Comparison of ENCODE assay signal across 9 mouse cellular contexts in the genomic region with DNA sequence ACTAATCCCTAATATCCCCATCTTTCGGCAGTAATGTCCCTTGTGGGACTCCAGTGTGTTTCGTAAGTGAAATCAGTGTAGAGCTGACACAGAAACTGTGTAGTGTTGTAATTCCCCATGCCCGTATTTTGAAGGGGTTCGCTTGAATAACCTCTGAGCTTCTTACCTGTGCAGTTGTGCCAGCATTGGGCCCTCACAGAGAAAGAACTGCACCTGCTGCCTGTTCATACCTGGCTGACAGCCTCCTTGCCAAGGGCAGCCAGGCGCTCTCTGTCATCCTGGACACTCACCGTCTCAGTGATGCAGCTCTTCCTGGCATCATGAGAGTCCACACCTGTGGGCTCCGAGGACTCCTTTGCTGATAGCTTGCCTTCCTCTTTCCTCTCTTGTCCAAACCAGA. TPM values are rescaled to one million over a fixed set of nuclear protein-coding genes. Genes with fewer than 3 reads are reported as not detected.
DNase-seq lines count a peak whose midpoint lies in the region; ATAC-seq and TF ChIP-seq lines count a peak whose summit lies in the region.
"Had no signal": no experiment of that assay in that cellular context is flagged by ENCODE, and none has a peak within 500 bp of the region (broad histone marks: within the 10 kb centered on the region; RNA-seq: fewer than 3 reads in every experiment).

No protein-coding gene starts in this region.

- H3ac ChIP-seq in myocyte (ENCODE audit: control insufficient read depth, insufficient read length): no peak overlapping the region

- H3K9ac ChIP-seq in kidney, postnatal 0 days (ENCODE audit: low read depth, low read length): no peak overlapping the region
- peak overlapping the region; percentile 73 for H3K9ac ChIP-seq in hindbrain, postnatal 0 days (replicated peaks; ENCODE audit: low read length)

- WGBS in kidney, postnatal 0 days: 82% methylated on average over 7 of the region's 7 CpGs
- WGBS in hindbrain, postnatal 0 days: 69% methylated on average over 7 of the region's 7 CpGs

- TF ChIP-seq POLR2A in myocyte (IDR thresholded peaks at IDR 0.05; ENCODE audit: insufficient read length, low read depth): no peak

- H3K4me1 ChIP-seq in kidney, postnatal 0 days (replicated peaks; ENCODE audit: insufficient read depth, low read length): no peaks in the 10 kb centered on the region
- H3K4me1 ChIP-seq in hindbrain, postnatal 0 days (ENCODE audit: insufficient read depth, low read length): peaks cover 11% of the 10 kb centered on the region; the same call in 1 of the 2 replicates

- no peaks in the 10 kb centered on the region for H3K9me3 ChIP-seq in kidney, postnatal 0 days (replicated peaks; ENCODE audit: low read length)
- no peaks in the 10 kb centered on the region for H3K9me3 ChIP-seq in hindbrain, postnatal 0 days (ENCODE audit: low read length)

- no peaks in the 10 kb centered on the region for H3K36me3 ChIP-seq in kidney, postnatal 0 days (ENCODE audit: insufficient read depth, low read length)
- H3K36me3 ChIP-seq in hindbrain, postnatal 0 days (ENCODE audit: insufficient read depth, low read length): peaks cover 10% of the 10 kb centered on the region; the same call in 1 of the 2 replicates
- H3K36me3 ChIP-seq in myocyte (ENCODE audit: control insufficient read depth, insufficient read depth): no peaks in the 10 kb centered on the region

- ATAC-seq in kidney, postnatal 0 days (replicated peaks; ENCODE audit: low FRiP score, low read depth): no peak
- ATAC-seq in hindbrain, postnatal 0 days: no peak

- TF ChIP-seq CTCF in kidney, postnatal 0 days (IDR thresholded peaks at IDR 0.05; ENCODE audit: low read depth): no peak
- TF ChIP-seq CTCF in hindbrain, postnatal 0 days (IDR thresholded peaks at IDR 0.05; ENCODE audit: low read depth): no peak

- H3K79me2 ChIP-seq in myocyte (ENCODE audit: control insufficient read depth, insufficient read depth): no peaks in the 10 kb centered on the region

- no peak overlapping the region; the same call in 1 of the 2 replicates for H3K4me3 ChIP-seq in kidney, postnatal 0 days (replicated peaks; ENCODE audit: low read depth, low read length)
- peak overlapping the region; percentile 59 for H3K4me3 ChIP-seq in hindbrain, postnatal 0 days (ENCODE audit: low read length)
- peak overlapping the region; percentile 25 for H3K4me3 ChIP-seq in myocyte

- no peak for DNase-seq in kidney, postnatal 0 days (ENCODE audit: low spot score)
- no peak for DNase-seq in kidney, postnatal 4 days
- DNase-seq in cerebellum, postnatal 25 days: peak; percentile 64 to 65
- no peak for DNase-seq in hindbrain, postnatal 0 days (ENCODE audit: low spot score)
- no peak for DNase-seq in adrenal gland, postnatal 36 days
- DNase-seq in right cerebral cortex, postnatal 25 days: no peak
- DNase-seq in Muller cell, postnatal 12 days (ENCODE audit: inconsistent ontology term): no peak
- DNase-seq: kidney, postnatal 25 days had no signal

- H3K4me2 ChIP-seq in kidney, postnatal 0 days (ENCODE audit: low read length): peak overlapping the region; percentile 74
- peak overlapping the region; percentile 91 for H3K4me2 ChIP-seq in hindbrain, postnatal 0 days (ENCODE audit: low read depth, low read length)
- H3K4me2 ChIP-seq in myocyte (ENCODE audit: low read depth): peak overlapping the region; percentile 98

- no peaks in the 10 kb centered on the region for H3K27me3 ChIP-seq in kidney, postnatal 0 days (ENCODE audit: insufficient read depth, low read length)
- no peaks in the 10 kb centered on the region for H3K27me3 ChIP-seq in hindbrain, postnatal 0 days (ENCODE audit: insufficient read depth, low read length)
- H3K27me3 ChIP-seq in myocyte (ENCODE audit: control insufficient read depth, insufficient read depth, insufficient read length): peaks cover 1% of the 10 kb centered on the region

- no peak overlapping the region for H3K27ac ChIP-seq in kidney, postnatal 0 days
- peak overlapping the region; percentile 82 for H3K27ac ChIP-seq in hindbrain, postnatal 0 days

TF ChIP-seq in myocyte, 11 proteins besides CTCF, POLR2A, EP300 and RAD21:
- TF ChIP-seq MAX (IDR thresholded peaks at IDR 0.05; ENCODE audit: low read depth): no peak
- TF ChIP-seq TCF3 (IDR thresholded peaks at IDR 0.05; ENCODE audit: insufficient read length, low read depth): no peak
- no peak for TF ChIP-seq SRF (IDR thresholded peaks at IDR 0.05; ENCODE audit: control insufficient read depth, insufficient read length, low read depth)
- TF ChIP-seq USF1 (IDR thresholded peaks at IDR 0.05; ENCODE audit: low read depth): no peak

RNA-seq across cellular contexts. Expression of a gene that starts 1.3 kb away (rescaled TPM):
- 22.5 and 23.6 TPM in 2 replicates for polyA plus RNA-seq in kidney, postnatal 0 days (2015; fragmentation: Nextera tagmentation; extraction: Ambion mirVana)
- total RNA-seq in hindbrain, postnatal 0 days (2014; rRNA removed): 60.9 and 74.8 TPM in 2 replicates
- polyA plus RNA-seq in hindbrain, postnatal 0 days (2015; fragmentation: Nextera tagmentation; extraction: Ambion mirVana): 25.4 and 26.8 TPM in 2 replicates
- polyA plus RNA-seq in myocyte (2012; fragmentation: generic; extraction: Trizol): 13.4 TPM
- total RNA-seq in adrenal gland, postnatal 36 days (2021): 10 to 100 TPM; 16.4 to 16.7 TPM

RNA-seq across cellular contexts. Expression of a gene that starts 30.0 kb away (rescaled TPM):
- polyA plus RNA-seq in kidney, postnatal 0 days (2015; fragmentation: Nextera tagmentation; extraction: Ambion mirVana): 8.6 and 9.6 TPM in 2 replicates
- 0.58 and 5.1 TPM in 2 replicates for total RNA-seq in hindbrain, postnatal 0 days (2014; rRNA removed)
- polyA plus RNA-seq in hindbrain, postnatal 0 days (2015; fragmentation: Nextera tagmentation; extraction: Ambion mirVana): 4.8 and 5.4 TPM in 2 replicates
- 11.5 TPM for polyA plus RNA-seq in myocyte (2012; fragmentation: generic; extraction: Trizol)
- 1 to 10 TPM; 6.3 to 9.5 TPM for total RNA-seq in adrenal gland, postnatal 36 days (2021)

Comparison
In these comparisons a context has a peak if more than half of its experiments do, and no peak if none do; other contexts are left out.
1. DNase-seq: peak in cerebellum, postnatal 25 days (2 of 2); none in kidney, postnatal 0 days (single experiment), kidney, postnatal 4 days (0 of 2), hindbrain, postnatal 0 days (single experiment), adrenal gland, postnatal 36 days (0 of 2), right cerebral cortex, postnatal 25 days (single experiment) and Muller cell, postnatal 12 days (single experiment).
2. Peak in every context shown above with its lines, with median percentiles within 50 percentile points of each other: H3K4me2 ChIP-seq.